ENCODE assay signal across 11 mouse cellular contexts in the genomic region with DNA sequence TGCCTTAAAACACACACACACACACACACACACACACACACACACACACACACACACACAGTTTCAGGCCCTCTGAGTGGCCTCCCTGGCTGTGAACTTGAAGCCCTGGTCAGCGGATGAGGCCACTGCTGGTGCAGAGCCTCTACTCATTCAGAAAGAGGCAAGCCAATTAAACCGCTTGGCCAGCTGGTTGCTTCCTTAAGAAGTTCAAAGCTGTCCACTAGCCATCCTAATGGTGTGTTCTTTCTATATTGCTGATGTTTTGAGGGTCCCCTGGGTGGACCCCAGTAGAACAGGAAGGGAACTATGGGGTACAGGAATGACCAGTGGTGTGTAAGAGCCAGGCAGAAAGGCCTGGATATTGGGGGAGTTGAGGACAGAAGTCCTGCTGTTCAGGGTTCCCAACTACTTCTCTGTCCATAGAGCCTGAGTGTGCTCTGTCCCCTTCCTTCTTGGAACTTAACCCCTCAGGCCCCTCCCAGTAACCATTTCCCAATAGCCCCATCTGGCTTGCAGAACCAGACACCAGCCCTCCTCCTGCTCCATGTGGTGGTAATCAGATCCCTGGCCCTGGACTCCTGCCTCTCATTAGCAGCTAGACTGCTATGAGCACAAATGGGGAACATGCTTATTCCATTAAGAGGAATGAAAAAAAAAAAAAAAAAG.
DNase-seq lines count a peak whose midpoint lies in the region; ATAC-seq lines count a peak whose summit lies in the region.
"Had no signal": no experiment of that assay in that cellular context is flagged by ENCODE, and none has a peak within 500 bp of the region (broad histone marks: within the 10 kb centered on the region; RNA-seq: fewer than 3 reads in every experiment).

No protein-coding gene starts in this region.

- H3K9ac ChIP-seq in hindbrain, embryonic 11.5 days (ENCODE audit: low read depth, low read length), result no peak overlapping the region
- no peak overlapping the region for H3K9ac ChIP-seq in hindbrain, embryonic 13.5 days
- H3K9ac ChIP-seq: heart, embryonic 15.5 days; midbrain, embryonic 15.5 days had no signal

- no peak overlapping the region for H3K4me3 ChIP-seq in hindbrain, embryonic 11.5 days (ENCODE audit: low read depth, low read length)
- no peak overlapping the region for H3K4me3 ChIP-seq in hindbrain, embryonic 13.5 days
- H3K4me3 ChIP-seq: heart, embryonic 15.5 days; midbrain, embryonic 15.5 days had no signal

- H3K27me3 ChIP-seq in hindbrain, embryonic 11.5 days (ENCODE audit: control insufficient read depth, insufficient read depth, low read length), result no peaks in the 10 kb centered on the region
- no peaks in the 10 kb centered on the region for H3K27me3 ChIP-seq in hindbrain, embryonic 13.5 days
- H3K27me3 ChIP-seq: heart, embryonic 15.5 days; midbrain, embryonic 15.5 days had no signal

- H3K36me3 ChIP-seq in hindbrain, embryonic 11.5 days (ENCODE audit: control insufficient read depth, insufficient read depth, low read length), result no peaks in the 10 kb centered on the region
- H3K36me3 ChIP-seq in hindbrain, embryonic 13.5 days, result peaks cover 71% of the 10 kb centered on the region
- H3K36me3 ChIP-seq: heart, embryonic 15.5 days; midbrain, embryonic 15.5 days had no signal

- WGBS in hindbrain, embryonic 11.5 days, result 79% methylated on average over 2 of the region's 2 CpGs
- WGBS in hindbrain, embryonic 13.5 days, result 88% methylated on average over 2 of the region's 2 CpGs

- no peaks in the 10 kb centered on the region for H3K9me3 ChIP-seq in hindbrain, embryonic 11.5 days (ENCODE audit: control insufficient read depth, low read length)
- H3K9me3 ChIP-seq in hindbrain, embryonic 13.5 days, result no peaks in the 10 kb centered on the region
- H3K9me3 ChIP-seq: heart, embryonic 15.5 days; midbrain, embryonic 15.5 days had no signal

- ATAC-seq in hindbrain, embryonic 11.5 days (ENCODE audit: low FRiP score), result no peak
- ATAC-seq in hindbrain, embryonic 13.5 days (ENCODE audit: low FRiP score), result no peak
- peak; percentile 53 for ATAC-seq in granulocyte monocyte progenitor cell, adult 5-6 weeks (replicated peaks; ENCODE audit: poor library complexity, severe bottlenecking)
- peak; percentile 57 for ATAC-seq in megakaryocyte progenitor cell, adult 5-6 weeks (replicated peaks; ENCODE audit: poor library complexity)
- ATAC-seq in cerebellum, adult (ENCODE audit: insufficient number of reproducible peaks, low FRiP score, low TSS enrichment), result no peak
- ATAC-seq: midbrain, embryonic 15.5 days had no signal

- no peak overlapping the region for H3K27ac ChIP-seq in hindbrain, embryonic 11.5 days (ENCODE audit: low read depth, low read length)
- no peak overlapping the region for H3K27ac ChIP-seq in hindbrain, embryonic 13.5 days
- H3K27ac ChIP-seq: heart, embryonic 15.5 days; midbrain, embryonic 15.5 days had no signal

- H3K4me1 ChIP-seq in hindbrain, embryonic 11.5 days (replicated peaks; ENCODE audit: control insufficient read depth, insufficient read depth, low read length), result no peaks in the 10 kb centered on the region
- H3K4me1 ChIP-seq in hindbrain, embryonic 13.5 days (replicated peaks), result 0 out of 2 replicates have a peak, but pooled peaks cover 8% of the 10 kb centered on the region
- H3K4me1 ChIP-seq: heart, embryonic 15.5 days; midbrain, embryonic 15.5 days had no signal

- no peak overlapping the region for H3K4me2 ChIP-seq in hindbrain, embryonic 11.5 days (replicated peaks; ENCODE audit: low read depth, low read length)
- H3K4me2 ChIP-seq in hindbrain, embryonic 13.5 days, result no peak overlapping the region
- H3K4me2 ChIP-seq: heart, embryonic 15.5 days; midbrain, embryonic 15.5 days had no signal

- DNase-seq in hindbrain, embryonic 11.5 days (ENCODE audit: low spot score), result peak; percentile 38
- peak; percentile 31 for DNase-seq in embryo, embryonic 11.5 days (ENCODE audit: low read depth, low spot score)
- no peak for DNase-seq in layer of hippocampus, adult 9-11 months
- DNase-seq in layer of hippocampus, adult 18-20 months (ENCODE audit: low spot score in 2 of 2), result no peak
- DNase-seq: layer of hippocampus, postnatal 36 days had no signal

Comparison
In these comparisons a context has a peak if more than half of its experiments do, and no peak if none do; other contexts are left out.
1. ATAC-seq: peak in granulocyte monocyte progenitor cell, adult 5-6 weeks (single experiment) and megakaryocyte progenitor cell, adult 5-6 weeks (single experiment); none in hindbrain, embryonic 11.5 days (single experiment), hindbrain, embryonic 13.5 days (single experiment) and cerebellum, adult (single experiment).
2. DNase-seq: peak in hindbrain, embryonic 11.5 days (single experiment) and embryo, embryonic 11.5 days (single experiment); none in layer of hippocampus, adult 9-11 months (single experiment) and layer of hippocampus, adult 18-20 months (0 of 2).